Mouse (Mus musculus) embryonic facial prominence, embryonic 11.5 days (tissue): ENCODE measurements around the gene Slc38a2. TPM values are rescaled to one million over a fixed set of nuclear protein-coding genes. Genes with fewer than 3 reads are reported as not detected.

Experiments
- ATAC-seq: fragments of 200-750 bp; cut with Nextera tagmentation; replicated peaks from 2 replicates; pipeline ENCODE4 v1.8.0; 2017; ENCODE audit warnings: low read depth; ENCODE audit not compliant: insufficient number of reproducible peaks, low FRiP score, low TSS enrichment
- DNase-seq: peaks from one replicate; pipeline ENCODE4 v3.0.0-alpha.2; 2015; ENCODE audit warnings: low spot score
- H3K27ac ChIP-seq: fragments of 300-500 bp; sonication (generic); replicated peaks from 2 replicates; pipeline ENCODE4 v1.5.1; 2014; ENCODE audit warnings: mild to moderate bottlenecking, low read depth, low read length, control low read depth
- H3K27me3 ChIP-seq: fragments of 300-500 bp; sonication (generic); 2 replicates; pipeline ENCODE4 v1.6.1; 2014; ENCODE audit warnings: mild to moderate bottlenecking, low read length, moderate library complexity, mixed read lengths; ENCODE audit not compliant: control insufficient read depth, insufficient read depth
- H3K36me3 ChIP-seq: fragments of 300-500 bp; sonication (generic); replicated peaks from 2 replicates; pipeline ENCODE4 v1.6.1; 2014; ENCODE audit warnings: low read depth, mild to moderate bottlenecking, low read length, moderate library complexity, mixed read lengths; ENCODE audit not compliant: control insufficient read depth, insufficient read depth
- H3K4me1 ChIP-seq: fragments of 300-500 bp; sonication (generic); 2 replicates; pipeline ENCODE4 v1.6.1; 2014; ENCODE audit warnings: low read length, mixed read lengths; ENCODE audit not compliant: control insufficient read depth, insufficient read depth
- H3K4me2 ChIP-seq: fragments of 300-500 bp; sonication (generic); 2 replicates; pipeline ENCODE4 v1.6.1; 2014; ENCODE audit warnings: low read depth, mild to moderate bottlenecking, control low read depth, low read length, moderate library complexity
- H3K4me3 ChIP-seq: fragments of 300-500 bp; sonication (generic); 2 replicates; pipeline ENCODE4 v1.5.1; 2014; ENCODE audit warnings: low read depth, low read length, control low read depth
- H3K9ac ChIP-seq: fragments of 300-500 bp; sonication (generic); replicated peaks from 2 replicates; pipeline ENCODE4 v1.6.1; 2014; ENCODE audit warnings: mild to moderate bottlenecking, control low read depth, low read length
- H3K9me3 ChIP-seq: fragments of 300-500 bp; sonication (generic); replicated peaks from 2 replicates; pipeline ENCODE4 v1.6.1; 2016; ENCODE audit warnings: mild to moderate bottlenecking, low read length, inconsistent platforms, mixed read lengths; ENCODE audit not compliant: control insufficient read depth
- WGBS: fragments of 180-500 bp; shearing (Covaris S2); extraction: QIAGEN DNeasy Blood & Tissue Kit; methylation state at CpG from one replicate; pipeline ENCODE4 v1.1.7; 2014; 5-methylcytosine and 5-hydroxymethylcytosine counted together
- polyA plus RNA-seq: library from polyadenylated mRNA; unstranded; fragments of >200 nt; fragmentation: Nextera tagmentation; extraction: Ambion mirVana; gene quantifications from 2 replicates; pipeline ENCODE4 v1.2.1, GENCODE M21; 2014

The Slc38a2 gene
- polyA plus RNA-seq, 1 experiment from 2014 or later = 255 TPM

GRCm38 (mm10) chr15:96698658-96699448 lies 677 bp downstream of the Slc38a2 start:
- H3K9ac ChIP-seq = peak overlapping the region; percentile 99
- peak overlapping the region; percentile 51 for H3K4me3 ChIP-seq
- no peaks in the 10 kb centered on the region for H3K9me3 ChIP-seq
- no peaks in the 10 kb centered on the region; the same call in 1 of the 2 replicates for H3K4me1 ChIP-seq
- WGBS = 0% methylated on average over 89 of the region's 101 CpGs
- H3K4me2 ChIP-seq = peak overlapping the region; percentile 43
- no peaks in the 10 kb centered on the region for H3K27me3 ChIP-seq
- DNase-seq (peak; percentile 89), ATAC-seq (peak; percentile 71)
- H3K36me3 ChIP-seq = peaks cover 9% of the 10 kb centered on the region
- peak overlapping the region; percentile 98 for H3K27ac ChIP-seq

GRCm38 (mm10) chr15:96697901-96698657 lies 1.5 kb downstream of the Slc38a2 start:
- 23% methylated on average over 19 of the region's 19 CpGs for WGBS
- DNase-seq = peak; percentile 35
- no peak for ATAC-seq
- Histone ChIP-seq H3K4me1 (no peaks in the 10 kb centered on the region; the same call in 1 of the 2 replicates), H3K36me3 (peaks cover 13% of the 10 kb centered on the region), H3K9ac (peak overlapping the region; percentile 99), H3K27ac (peak overlapping the region; percentile 98), H3K9me3 (no peaks in the 10 kb centered on the region), H3K27me3 (no peaks in the 10 kb centered on the region), H3K4me2 (peak overlapping the region; percentile 43), H3K4me3 (peak overlapping the region; percentile 51)

- 76% methylated on average over 13 of the region's 13 CpGs for WGBS
- DNase-seq (no peak), ATAC-seq (no peak)
- Histone ChIP-seq H3K27ac (no peak overlapping the region), H3K36me3 (peaks cover 23% of the 10 kb centered on the region), H3K4me3 (peak overlapping the region; percentile 51), H3K9ac (peak overlapping the region; percentile 30; the same call in 1 of the 2 replicates), H3K4me1 (no peaks in the 10 kb centered on the region; the same call in 1 of the 2 replicates), H3K4me2 (peak overlapping the region; percentile 43), H3K9me3 (no peaks in the 10 kb centered on the region), H3K27me3 (no peaks in the 10 kb centered on the region)
These were observed 2.8 kb downstream of the Slc38a2 start for GRCm38 (mm10) chr15:96696486-96697284.

GRCm38 (mm10) chr15:96695455-96696421 lies 3.8 kb downstream of the Slc38a2 start:
- peaks cover 24% of the 10 kb centered on the region for H3K36me3 ChIP-seq
- DNase-seq (no peak), ATAC-seq (no peak)
- H3K27ac ChIP-seq = no peak overlapping the region
- no peak overlapping the region for H3K9ac ChIP-seq
- 83% methylated on average over 26 of the region's 26 CpGs for WGBS
- no peaks in the 10 kb centered on the region for H3K9me3 ChIP-seq
- no peak overlapping the region; the same call in 1 of the 2 replicates for H3K4me3 ChIP-seq
- H3K4me1 ChIP-seq = no peaks in the 10 kb centered on the region; the same call in 1 of the 2 replicates
- H3K27me3 ChIP-seq = no peaks in the 10 kb centered on the region
- no peak overlapping the region for H3K4me2 ChIP-seq

- Histone ChIP-seq H3K9ac (no peak overlapping the region), H3K27me3 (no peaks in the 10 kb centered on the region), H3K27ac (no peak overlapping the region), H3K4me1 (no peaks in the 10 kb centered on the region; the same call in 1 of the 2 replicates), H3K9me3 (no peaks in the 10 kb centered on the region), H3K4me2 (no peak overlapping the region), H3K4me3 (no peak overlapping the region), H3K36me3 (peaks cover 30% of the 10 kb centered on the region)
- WGBS = 88% methylated on average over 7 of the region's 7 CpGs
- DNase-seq = no peak
- ATAC-seq = no peak
These were observed 4.5 kb downstream of the Slc38a2 start for GRCm38 (mm10) chr15:96694988-96695387.

GRCm38 (mm10) chr15:96693688-96694087 lies 5.8 kb downstream of the Slc38a2 start:
- Histone ChIP-seq H3K27ac (no peak overlapping the region), H3K9me3 (no peaks in the 10 kb centered on the region), H3K4me3 (no peak overlapping the region), H3K4me2 (no peak overlapping the region), H3K4me1 (no peaks in the 10 kb centered on the region; the same call in 1 of the 2 replicates), H3K9ac (no peak overlapping the region), H3K36me3 (peaks cover 36% of the 10 kb centered on the region), H3K27me3 (no peaks in the 10 kb centered on the region)
- 93% methylated on average over 14 of the region's 14 CpGs for whole genome bisulfite sequencing
- no peak for DNase-seq
- no peak for ATAC-seq

GRCm38 (mm10) chr15:96692401-96692800 lies 7.1 kb downstream of the Slc38a2 start:
- no peaks in the 10 kb centered on the region for H3K27me3 ChIP-seq

More at GRCm38 (mm10) chr15:96692401-96692800, 7.1 kb downstream of the Slc38a2 start:
- DNase-seq (no peak), ATAC-seq (no peak)
- peaks cover 43% of the 10 kb centered on the region for H3K36me3 ChIP-seq
- no peaks in the 10 kb centered on the region for H3K9me3 ChIP-seq
- H3K4me3 ChIP-seq = no peak overlapping the region
- H3K27ac ChIP-seq = no peak overlapping the region
- H3K4me2 ChIP-seq = no peak overlapping the region
- 94% methylated on average over 11 of the region's 11 CpGs for WGBS
- H3K4me1 ChIP-seq = no peaks in the 10 kb centered on the region; the same call in 1 of the 2 replicates
- no peak overlapping the region for H3K9ac ChIP-seq
